Mouse (Mus musculus): Measurements from ENCODE around the gene Hsf5. TPM values are rescaled to one million over a fixed set of nuclear protein-coding genes. Genes with fewer than 3 reads are reported as not detected.

The Hsf5 gene
- polyA plus RNA-seq (2015; fragmentation: Nextera tagmentation; extraction: Ambion mirVana): 0.11 and 0.16 TPM in 2 replicates

DNA sequence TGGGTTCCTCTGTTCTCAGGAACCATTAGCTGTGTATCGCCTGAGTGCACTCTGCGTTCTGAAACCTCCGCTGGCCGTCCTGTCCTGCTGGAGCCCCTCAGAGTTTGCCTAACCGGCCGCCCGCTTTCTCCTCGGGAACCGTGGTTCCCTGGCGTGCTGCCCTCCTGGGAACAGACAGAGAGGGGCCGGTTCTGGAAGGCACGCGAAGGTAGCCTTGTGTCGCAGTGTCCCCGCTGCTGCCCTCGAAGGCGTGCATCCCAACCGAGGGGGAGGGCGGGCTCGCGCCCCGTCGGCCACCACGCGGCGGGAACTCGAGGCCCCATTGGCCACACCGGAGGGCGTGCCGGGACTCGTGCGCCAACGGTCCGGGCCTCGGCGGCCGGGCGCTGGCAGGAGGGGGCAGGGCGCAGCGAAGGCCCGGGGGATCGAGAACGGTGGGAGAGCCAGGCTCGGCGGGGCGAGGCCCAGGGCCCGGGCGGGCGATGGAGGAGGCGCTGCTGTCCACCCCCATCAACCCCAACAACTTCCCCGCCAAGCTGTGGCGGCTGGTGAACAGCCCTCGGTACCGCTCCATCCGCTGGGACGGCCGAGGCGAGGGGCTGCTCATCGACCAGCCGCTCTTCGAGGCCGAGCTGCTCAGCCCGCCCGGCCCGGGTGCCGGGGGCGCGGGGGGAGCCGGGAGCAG lies at the start of gene Hsf5:
Gene Hsf5, plus strand, starts transcription at position 375 of the 685 bp plus-strand sequence.
- H3K9me3 ChIP-seq (replicated peaks; ENCODE audit: low read length): no peaks in the 10 kb centered on the region
- H3K27ac ChIP-seq: no peak within 1 kb of the TSS
- no peak within 1 kb of the TSS for H3K9ac ChIP-seq (ENCODE audit: low read depth, low read length)
- no peaks in the 10 kb centered on the region for H3K27me3 ChIP-seq (ENCODE audit: insufficient read depth, low read length)
- peaks cover 63% of the 10 kb centered on the region for H3K36me3 ChIP-seq (ENCODE audit: insufficient read depth, low read length)
- 91% methylated on average over 64 of the region's 69 CpGs for whole genome bisulfite sequencing
- no peaks in the 10 kb centered on the region for H3K4me1 ChIP-seq (replicated peaks; ENCODE audit: insufficient read depth, low read length)
- no peak within 1 kb of the TSS for H3K4me3 ChIP-seq (replicated peaks; ENCODE audit: low read depth, low read length)
- no peak within 1 kb of the TSS for H3K4me2 ChIP-seq (ENCODE audit: low read length)
- no peak for DNase-seq (ENCODE audit: low spot score)
- TF ChIP-seq CTCF (IDR thresholded peaks at IDR 0.05; ENCODE audit: low read depth): no peak
- ATAC-seq (replicated peaks; ENCODE audit: low FRiP score, low read depth): no peak

DNA sequence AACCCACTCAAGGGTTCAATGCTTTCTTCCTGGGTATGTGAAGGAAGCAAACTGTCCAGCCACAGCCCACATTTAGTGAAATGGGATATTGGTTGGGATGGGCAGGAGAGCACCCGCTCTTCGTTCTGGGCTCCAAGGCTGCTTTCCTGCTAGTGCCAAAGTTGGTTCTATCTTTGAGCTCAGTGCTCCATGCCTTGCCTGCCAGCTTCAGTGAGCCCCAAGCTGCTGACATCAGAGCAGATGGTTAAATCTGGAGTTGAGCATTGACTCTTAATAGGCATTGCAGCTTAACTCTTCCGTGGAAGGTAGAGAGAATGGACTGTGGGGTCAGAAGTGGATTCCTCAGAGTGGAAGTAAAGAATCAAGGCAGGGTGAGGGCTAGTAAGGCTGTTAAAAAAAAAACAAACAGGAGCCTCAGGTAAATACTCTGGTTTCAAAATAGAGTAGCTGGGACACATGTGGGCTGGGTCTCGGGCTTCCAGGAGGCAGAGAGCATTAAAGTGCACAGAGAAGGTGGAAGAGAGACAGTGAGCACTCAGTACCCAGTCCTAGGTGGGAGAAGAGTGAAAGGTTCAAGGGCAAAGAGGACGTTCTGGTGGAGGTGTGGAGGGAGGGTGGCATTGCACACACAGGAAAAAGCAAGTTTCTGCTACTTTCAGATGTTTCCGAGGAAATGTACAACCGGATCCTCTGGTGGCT lies 48.6 kb upstream of the Hsf5 start, which contains the start of gene Sept4:
Gene Sept4, plus strand, starts transcription at position 649 of the 699 bp plus-strand sequence.
- Histone ChIP-seq H3K27me3 (ENCODE audit: insufficient read depth, low read length) (no peaks in the 10 kb centered on the region), H3K9ac (ENCODE audit: low read depth, low read length) (no peak within 1 kb of the TSS), H3K4me3 (replicated peaks; ENCODE audit: low read depth, low read length) (no peak within 1 kb of the TSS), H3K4me1 (replicated peaks; ENCODE audit: insufficient read depth, low read length) (peaks cover 2% of the 10 kb centered on the region; the same call in 1 of the 2 replicates), H3K36me3 (ENCODE audit: insufficient read depth, low read length) (no peaks in the 10 kb centered on the region), H3K9me3 (replicated peaks; ENCODE audit: low read length) (no peaks in the 10 kb centered on the region), H3K27ac (no peak within 1 kb of the TSS), H3K4me2 (ENCODE audit: low read length) (no peak within 1 kb of the TSS)
- no peak for DNase-seq (ENCODE audit: low spot score)
- TF ChIP-seq CTCF (IDR thresholded peaks at IDR 0.05; ENCODE audit: low read depth): no peak
- ATAC-seq (replicated peaks; ENCODE audit: low FRiP score, low read depth): no peak
- WGBS: 67% methylated on average over 7 of the region's 7 CpGs

DNA sequence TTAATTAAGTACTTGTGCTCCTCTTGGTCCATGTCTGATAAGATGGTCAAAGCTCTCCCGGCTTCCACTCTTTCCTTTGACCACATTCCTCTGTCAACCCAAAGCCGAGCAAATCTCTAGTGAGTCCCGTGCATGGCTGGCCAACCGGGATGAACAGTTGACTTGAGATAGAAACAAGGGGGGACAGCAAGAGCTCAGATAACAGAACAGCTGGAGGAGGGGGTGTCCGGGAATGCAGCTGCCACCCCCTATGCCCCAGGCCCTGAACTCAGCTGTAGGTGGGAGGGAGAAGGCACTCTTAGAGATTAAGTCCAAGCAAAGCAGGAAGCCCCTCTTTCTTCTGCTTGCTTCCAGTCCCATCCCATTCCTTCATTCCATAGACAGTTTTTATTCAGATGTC lies 46.2 kb upstream of the Hsf5 start:
- DNase-seq (ENCODE audit: low spot score) (peak; percentile 66), ATAC-seq (replicated peaks; ENCODE audit: low FRiP score, low read depth) (0 out of 2 replicates have a peak, but pooled peaks have one; percentile 46)
- Histone ChIP-seq H3K4me1 (replicated peaks; ENCODE audit: insufficient read depth, low read length) (peaks cover 12% of the 10 kb centered on the region), H3K9me3 (replicated peaks; ENCODE audit: low read length) (no peaks in the 10 kb centered on the region), H3K27me3 (ENCODE audit: insufficient read depth, low read length) (no peaks in the 10 kb centered on the region), H3K9ac (ENCODE audit: low read depth, low read length) (no peak overlapping the region), H3K4me2 (ENCODE audit: low read length) (no peak overlapping the region), H3K36me3 (ENCODE audit: insufficient read depth, low read length) (no peaks in the 10 kb centered on the region), H3K27ac (no peak overlapping the region), H3K4me3 (replicated peaks; ENCODE audit: low read depth, low read length) (no peak overlapping the region)
- WGBS: 44% methylated on average over 5 of the region's 5 CpGs
- no peak for TF ChIP-seq CTCF (IDR thresholded peaks at IDR 0.05; ENCODE audit: low read depth)

DNA sequence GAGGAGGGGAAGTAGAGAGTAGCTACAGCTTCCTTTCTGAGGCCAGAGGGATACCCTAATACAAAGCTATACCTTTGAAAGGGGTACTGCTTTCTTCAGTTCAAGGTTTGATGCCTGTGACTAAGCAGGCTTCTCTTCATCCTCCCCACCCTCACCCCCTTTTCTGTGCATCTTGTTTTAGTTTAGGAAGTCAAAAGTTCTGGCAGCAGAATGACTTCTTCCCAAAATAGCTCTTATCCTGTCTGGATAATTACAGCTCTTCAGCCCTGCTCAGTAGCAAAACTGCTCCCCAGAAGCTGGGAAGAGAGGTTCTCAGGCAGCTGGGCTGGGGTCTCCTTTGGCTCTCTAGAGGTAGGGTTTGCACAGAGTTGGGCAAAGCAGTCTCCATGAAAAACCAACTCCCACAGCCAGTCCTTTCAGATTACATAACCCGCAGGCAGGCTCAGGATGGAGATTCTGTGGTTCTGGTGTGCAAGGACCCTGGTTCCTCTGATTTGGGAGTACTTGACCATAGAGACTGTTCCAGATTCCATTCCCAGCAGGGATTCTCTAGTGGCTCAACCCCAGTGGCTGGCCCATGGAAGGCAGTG lies 45.5 kb upstream of the Hsf5 start:
- no peak overlapping the region for H3K4me3 ChIP-seq (replicated peaks; ENCODE audit: low read depth, low read length)
- TF ChIP-seq CTCF (IDR thresholded peaks at IDR 0.05; ENCODE audit: low read depth): no peak
- H3K4me2 ChIP-seq (ENCODE audit: low read length): no peak overlapping the region
- no peaks in the 10 kb centered on the region for H3K27me3 ChIP-seq (ENCODE audit: insufficient read depth, low read length)
- peak overlapping the region; percentile 33; the same call in 1 of the 2 replicates for H3K27ac ChIP-seq
- H3K4me1 ChIP-seq (replicated peaks; ENCODE audit: insufficient read depth, low read length): peaks cover 12% of the 10 kb centered on the region
- ATAC-seq (replicated peaks; ENCODE audit: low FRiP score, low read depth) (no peak), DNase-seq (ENCODE audit: low spot score) (no peak)
- no peaks in the 10 kb centered on the region for H3K36me3 ChIP-seq (ENCODE audit: insufficient read depth, low read length)
- H3K9ac ChIP-seq (ENCODE audit: low read depth, low read length): no peak overlapping the region
- no peaks in the 10 kb centered on the region for H3K9me3 ChIP-seq (replicated peaks; ENCODE audit: low read length)
- 78% methylated on average over 1 of the region's 1 CpGs for WGBS

DNA sequence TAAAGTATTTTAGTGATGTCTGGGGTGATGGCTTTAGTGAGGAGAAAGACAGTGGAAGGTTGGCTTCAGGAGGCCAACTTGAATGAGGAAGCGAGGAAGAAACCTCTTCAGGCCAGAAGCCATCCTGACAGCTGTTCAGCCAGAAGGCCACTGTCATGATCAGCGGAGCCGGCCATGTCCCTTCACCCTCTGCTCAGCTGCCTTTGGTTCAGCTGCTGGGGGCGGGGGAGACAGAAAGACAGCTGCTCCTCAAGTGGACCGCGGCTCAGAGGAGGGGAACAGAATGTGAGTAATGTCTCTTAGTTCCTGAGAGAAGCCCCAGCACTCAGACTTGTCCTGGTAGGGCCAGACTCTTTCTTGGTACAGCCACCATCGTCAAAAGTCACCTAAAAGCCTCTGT lies 43.2 kb upstream of the Hsf5 start:
- H3K4me2 ChIP-seq (ENCODE audit: low read length): no peak overlapping the region
- H3K9ac ChIP-seq (ENCODE audit: low read depth, low read length): no peak overlapping the region
- no peak for TF ChIP-seq CTCF (IDR thresholded peaks at IDR 0.05; ENCODE audit: low read depth)
- H3K9me3 ChIP-seq (replicated peaks; ENCODE audit: low read length): no peaks in the 10 kb centered on the region
- no peak overlapping the region for H3K4me3 ChIP-seq (replicated peaks; ENCODE audit: low read depth, low read length)
- ATAC-seq (replicated peaks; ENCODE audit: low FRiP score, low read depth) (no peak), DNase-seq (ENCODE audit: low spot score) (no peak)
- whole genome bisulfite sequencing: 62% methylated on average over 7 of the region's 7 CpGs
- H3K27ac ChIP-seq: no peak overlapping the region
- H3K36me3 ChIP-seq (ENCODE audit: insufficient read depth, low read length): no peaks in the 10 kb centered on the region
- peaks cover 21% of the 10 kb centered on the region for H3K4me1 ChIP-seq (replicated peaks; ENCODE audit: insufficient read depth, low read length)
- no peaks in the 10 kb centered on the region for H3K27me3 ChIP-seq (ENCODE audit: insufficient read depth, low read length)

DNA sequence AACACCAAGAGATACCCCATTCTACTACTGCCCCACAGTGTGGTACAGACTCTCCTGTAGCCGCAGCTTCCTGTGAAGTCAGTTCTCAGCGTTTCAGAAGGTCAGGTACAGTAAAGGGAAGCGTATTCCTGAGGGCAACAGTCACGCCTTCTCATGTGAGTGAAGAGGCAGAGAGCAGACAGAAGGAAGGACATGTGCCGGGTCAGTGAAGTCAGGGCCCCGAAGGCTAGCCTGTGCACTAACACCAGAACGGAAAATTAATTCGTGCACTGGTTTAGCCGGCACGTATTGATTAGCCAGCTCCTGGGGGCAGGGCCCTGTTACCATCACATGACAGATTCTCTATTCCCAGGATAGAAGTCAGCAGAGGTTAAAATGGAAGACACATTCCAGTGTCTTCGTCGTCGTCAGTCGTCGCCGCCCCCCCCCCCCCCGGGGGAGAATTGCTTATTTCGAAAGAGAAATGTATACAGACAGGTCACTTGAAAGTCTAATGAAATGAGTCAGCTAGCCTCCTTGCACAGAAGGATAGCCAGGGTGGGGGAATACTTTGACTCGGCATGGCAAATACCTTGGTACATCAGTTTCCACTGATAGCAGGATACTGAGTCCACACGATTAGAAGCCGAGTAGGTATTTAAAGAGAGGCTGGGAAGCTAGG lies 42.3 kb upstream of the Hsf5 start:
- Histone ChIP-seq H3K4me2 (ENCODE audit: low read length) (no peak overlapping the region), H3K27ac (no peak overlapping the region), H3K27me3 (ENCODE audit: insufficient read depth, low read length) (no peaks in the 10 kb centered on the region), H3K9ac (ENCODE audit: low read depth, low read length) (no peak overlapping the region), H3K4me3 (replicated peaks; ENCODE audit: low read depth, low read length) (no peak overlapping the region), H3K9me3 (replicated peaks; ENCODE audit: low read length) (no peaks in the 10 kb centered on the region), H3K36me3 (ENCODE audit: insufficient read depth, low read length) (no peaks in the 10 kb centered on the region), H3K4me1 (replicated peaks; ENCODE audit: insufficient read depth, low read length) (peaks cover 26% of the 10 kb centered on the region)
- WGBS: 59% methylated on average over 21 of the region's 21 CpGs
- ATAC-seq (replicated peaks; ENCODE audit: low FRiP score, low read depth): no peak
- no peak for DNase-seq (ENCODE audit: low spot score)
- TF ChIP-seq CTCF (IDR thresholded peaks at IDR 0.05; ENCODE audit: low read depth): no peak
